Mouse (Mus musculus): ENCODE measurements at regions not wholly inside any gene's neighbourhood (a gene's known extent, or its start where the extent isn't known, plus 50 kb on each side); places are given as distances from the start of the nearest gene placed in this dataset.

GRCm38 (mm10) chr16:76076231-76076630 is 54.1 kb upstream of the Samsn1 start:
- DNase-seq = no peak
